Mouse (Mus musculus): ENCODE results near the gene Psma5.
"Not testable (repeated sequence)": the region's sequence is repeated elsewhere in the genome, so short reads cannot be mapped to it uniquely, and the experiment has no call there.

Psma5 gene

DNA sequence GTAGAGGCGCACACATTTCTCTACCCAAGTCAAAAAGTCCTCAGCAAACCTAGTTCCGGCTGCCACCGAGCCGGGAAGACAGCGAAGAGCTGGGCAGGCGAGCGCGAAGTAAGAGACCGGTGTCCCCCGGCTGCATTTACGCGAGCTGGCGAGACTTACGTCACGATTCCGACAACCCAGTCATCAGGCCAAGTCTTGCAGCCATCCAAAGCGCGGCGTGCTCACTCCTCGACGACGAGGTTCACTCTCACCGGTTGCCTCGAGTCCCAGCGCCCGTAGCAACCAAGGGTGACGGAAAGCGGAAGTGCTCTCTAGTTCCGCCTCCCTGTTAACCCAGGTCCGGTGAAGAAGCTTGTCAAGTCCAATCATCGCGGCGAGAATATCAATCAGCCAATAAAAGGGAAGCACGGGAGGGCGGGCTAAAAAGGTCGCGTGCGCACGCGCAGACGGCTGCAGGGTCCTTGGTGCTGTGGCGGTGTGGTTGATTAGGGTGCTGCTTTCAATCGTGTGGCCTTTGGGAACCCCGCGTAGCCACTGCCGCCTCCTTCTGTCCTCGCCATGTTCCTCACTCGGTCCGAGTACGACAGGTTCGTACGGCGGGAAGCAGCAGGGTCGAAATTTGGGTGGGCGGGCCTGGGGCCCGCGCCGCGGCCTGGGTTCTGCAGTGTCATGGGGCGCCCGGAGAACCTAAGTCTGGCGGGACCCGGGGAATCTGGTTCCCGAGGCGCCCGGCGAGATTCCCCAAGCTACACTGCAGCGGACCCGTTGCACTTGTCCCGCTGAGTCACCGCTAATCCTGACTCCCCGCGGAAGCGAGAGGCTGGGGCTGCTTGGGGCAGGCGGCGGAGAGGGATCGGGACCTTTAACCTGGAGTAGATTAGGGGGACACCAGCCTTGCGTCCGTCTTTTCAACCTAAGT is at the start of gene Psma5:
TSS of gene Psma5 (plus strand) at position 208 of the 919 bp plus-strand sequence.
- in situ Hi-C loops (cut with MboI; ENCODE audit: low sequenced_read_pairs): no loop called here

DNA sequence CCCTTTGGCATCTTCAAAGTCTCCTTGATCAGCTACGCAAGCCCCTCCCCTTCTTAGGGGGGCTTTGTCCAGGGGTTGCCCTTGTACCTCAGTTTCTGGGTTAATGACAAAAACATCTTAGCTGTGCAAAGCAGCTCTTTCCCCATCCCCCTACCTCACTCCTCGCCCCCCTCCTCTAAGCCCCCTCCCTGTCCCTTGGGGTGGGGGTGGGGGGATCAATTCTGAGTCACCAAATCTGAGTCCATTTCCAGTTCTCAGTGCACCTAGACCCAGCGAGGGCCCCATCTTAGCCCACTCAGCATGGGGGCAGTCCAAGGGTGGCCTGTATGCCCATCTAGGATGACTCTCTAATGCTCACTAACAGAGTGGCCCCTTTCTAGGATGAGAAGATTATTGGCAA is 47.7 kb upstream of the Psma5 start:
- in situ Hi-C loops (cut with MboI; ENCODE audit: low sequenced_read_pairs): no loop called here

DNA sequence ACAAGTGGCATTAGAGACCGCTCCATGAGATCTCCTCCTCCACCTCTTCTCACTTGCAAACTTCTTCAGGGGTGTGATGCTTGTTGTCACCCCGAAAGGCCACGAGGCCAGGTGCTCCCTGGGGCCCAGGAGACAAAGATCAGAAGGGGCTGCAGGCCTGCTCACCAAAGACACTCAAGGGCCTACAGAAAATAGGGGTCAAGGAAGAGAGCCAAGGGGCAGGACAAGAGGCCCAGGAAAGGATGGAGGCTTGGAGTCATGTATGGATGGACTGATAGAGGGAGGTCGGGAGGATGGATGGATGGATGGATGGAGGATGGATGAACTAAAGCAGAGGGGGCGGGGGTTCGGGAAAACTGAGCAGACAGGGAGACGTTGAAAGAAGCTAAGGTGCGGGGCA is 47.2 kb upstream of the Psma5 start:
- in situ Hi-C loops (cut with MboI; ENCODE audit: low sequenced_read_pairs): no loop called here

DNA sequence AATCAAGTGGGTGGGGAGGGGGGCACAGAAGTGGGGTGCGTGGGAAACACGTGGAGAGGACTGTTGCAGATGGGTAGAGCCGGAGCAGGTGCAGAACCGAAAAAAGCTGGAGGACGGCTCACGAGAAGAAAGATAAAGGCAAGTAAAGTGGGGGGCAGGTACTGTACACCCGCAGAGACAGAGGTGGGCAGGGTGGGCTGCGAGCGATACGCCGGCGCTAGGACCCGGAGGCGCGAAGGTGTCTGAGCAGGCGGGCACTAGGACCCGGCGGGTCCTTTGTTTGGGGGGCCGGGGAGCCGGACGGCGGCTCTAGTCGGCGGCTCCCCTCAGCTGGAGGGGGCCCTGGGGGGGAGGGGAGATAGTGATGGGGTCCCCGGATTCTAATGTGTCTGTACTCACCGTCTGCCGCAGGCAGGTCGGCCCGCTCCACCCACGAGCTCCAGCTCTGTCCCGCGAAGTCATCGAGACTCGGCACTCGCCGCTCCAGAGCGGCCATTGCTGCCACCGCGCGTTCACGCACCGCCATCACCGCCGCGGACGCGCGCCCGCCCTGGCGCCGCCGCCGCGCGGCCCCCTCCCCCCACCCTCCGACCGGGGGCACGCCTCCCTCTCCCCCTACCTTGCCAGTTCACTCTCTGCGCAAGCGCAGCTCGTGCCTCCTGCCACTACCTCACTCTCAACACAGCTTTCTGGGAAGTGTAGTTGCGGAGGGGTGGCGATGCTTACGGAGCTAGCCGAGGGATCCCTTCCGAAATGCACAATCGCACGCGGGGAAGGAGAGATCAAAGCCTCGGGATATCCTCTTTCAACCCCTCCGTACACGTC is 46.6 kb upstream of the Psma5 start:
- in situ Hi-C loops (cut with MboI; ENCODE audit: low sequenced_read_pairs): no loop called here

DNA sequence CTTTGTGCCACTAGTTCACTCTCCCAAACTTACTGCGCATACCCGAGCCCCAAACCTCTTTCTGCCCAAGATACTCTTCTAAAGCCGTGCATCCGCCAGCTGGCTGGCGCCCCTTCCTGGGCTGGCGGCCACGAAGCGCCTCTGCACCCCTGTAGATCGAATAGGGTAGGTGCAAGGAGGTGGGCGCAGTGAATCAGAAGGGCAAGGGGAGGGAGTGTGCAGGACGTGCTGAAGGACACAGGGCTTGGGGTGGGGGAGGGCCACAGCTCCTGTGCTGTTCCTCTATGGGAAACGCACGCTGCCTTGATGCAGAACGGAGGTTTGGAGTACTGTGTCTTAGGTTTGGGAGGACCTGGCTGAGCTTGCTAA is 46.0 kb upstream of the Psma5 start, which contains the start of gene Atxn7l2:
TSS of gene Atxn7l2 (minus strand) at position 164 of the 369 bp plus-strand sequence.
- in situ Hi-C loops (cut with MboI; ENCODE audit: low sequenced_read_pairs): no loop called here

DNA sequence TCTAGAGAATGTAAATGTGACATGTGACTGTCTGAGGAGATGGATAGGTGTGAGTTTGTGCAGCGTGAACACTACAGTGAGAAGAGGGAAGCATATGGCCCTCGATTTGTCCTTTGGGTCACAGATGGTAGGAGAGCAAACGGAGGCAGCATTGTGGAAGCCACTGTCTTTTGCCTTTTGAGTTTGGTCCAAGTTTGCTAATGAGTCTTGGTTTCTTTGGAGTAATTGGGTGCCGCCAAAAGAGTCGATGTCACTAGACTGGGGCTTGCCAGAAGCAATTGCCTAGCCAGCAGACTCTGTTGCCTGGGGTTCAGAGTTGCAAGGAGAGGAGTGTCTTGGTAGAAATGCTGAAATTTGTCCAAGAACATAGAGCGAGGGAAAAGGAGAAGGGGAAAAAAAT is 44.9 kb upstream of the Psma5 start:
- in situ Hi-C loops (cut with MboI; ENCODE audit: low sequenced_read_pairs): no loop called here

DNA sequence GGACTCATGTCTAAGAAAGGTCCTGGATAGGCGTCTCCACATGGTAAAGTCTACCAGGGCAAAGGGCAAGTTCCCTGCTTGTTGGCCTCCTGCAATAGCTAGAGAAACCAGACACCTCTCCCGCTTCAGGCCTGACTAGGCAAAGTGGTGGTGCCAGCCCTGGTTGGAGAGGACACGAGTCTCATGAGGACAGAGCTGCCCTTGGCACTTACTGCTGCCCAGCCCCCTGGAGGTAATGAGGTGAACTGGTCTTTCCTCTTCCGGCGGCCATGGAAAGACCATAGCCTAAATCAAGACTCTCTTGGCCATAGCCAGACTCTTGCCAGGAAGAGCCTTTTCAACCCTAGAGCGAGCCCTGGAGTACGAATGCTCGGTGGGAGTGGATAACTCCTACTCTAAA is 44.3 kb upstream of the Psma5 start:
- in situ Hi-C loops (cut with MboI; ENCODE audit: low sequenced_read_pairs): no loop called here

DNA sequence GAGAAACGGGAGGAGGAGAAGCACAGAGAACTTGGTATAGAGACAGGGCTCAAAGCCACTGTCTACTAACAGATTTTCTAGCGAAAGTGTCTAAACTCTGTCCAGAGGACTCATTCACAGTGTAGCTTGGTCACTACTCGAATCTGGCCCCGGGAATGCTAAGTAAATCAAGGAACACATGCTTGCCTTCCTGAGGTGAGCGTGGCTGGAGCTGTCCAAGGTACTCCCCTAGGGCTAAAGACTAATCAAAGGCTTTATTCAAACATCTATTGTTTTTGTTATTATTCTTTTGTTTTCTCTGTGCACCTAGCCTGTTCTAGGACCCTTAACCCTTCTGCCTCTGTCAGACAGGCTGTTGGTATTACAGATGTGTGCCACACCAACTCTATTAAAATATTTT is 42.0 kb upstream of the Psma5 start:
- in situ Hi-C loops (cut with MboI; ENCODE audit: low sequenced_read_pairs): no loop called here

DNA sequence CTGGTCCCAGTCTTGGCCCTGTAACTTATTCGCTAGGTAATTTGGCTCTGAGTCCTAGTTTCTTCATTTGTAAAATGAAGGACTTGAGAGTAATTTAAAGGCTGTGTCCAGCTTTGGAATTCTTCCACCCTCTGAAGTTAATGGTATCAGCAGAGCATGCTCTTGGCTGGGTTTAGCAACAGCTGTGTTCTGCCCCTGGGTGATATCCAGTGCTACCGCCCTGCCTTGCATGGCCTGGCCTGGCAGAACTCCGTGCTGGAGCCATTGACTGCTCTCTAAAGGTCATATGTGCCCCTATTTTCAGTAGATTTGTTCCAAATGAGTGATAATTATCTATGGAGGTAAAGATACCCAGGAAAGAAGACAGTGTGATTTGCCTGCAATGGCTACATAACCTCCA is 36.1 kb upstream of the Psma5 start:
- in situ Hi-C loops (cut with MboI; ENCODE audit: low sequenced_read_pairs): no loop called here

DNA sequence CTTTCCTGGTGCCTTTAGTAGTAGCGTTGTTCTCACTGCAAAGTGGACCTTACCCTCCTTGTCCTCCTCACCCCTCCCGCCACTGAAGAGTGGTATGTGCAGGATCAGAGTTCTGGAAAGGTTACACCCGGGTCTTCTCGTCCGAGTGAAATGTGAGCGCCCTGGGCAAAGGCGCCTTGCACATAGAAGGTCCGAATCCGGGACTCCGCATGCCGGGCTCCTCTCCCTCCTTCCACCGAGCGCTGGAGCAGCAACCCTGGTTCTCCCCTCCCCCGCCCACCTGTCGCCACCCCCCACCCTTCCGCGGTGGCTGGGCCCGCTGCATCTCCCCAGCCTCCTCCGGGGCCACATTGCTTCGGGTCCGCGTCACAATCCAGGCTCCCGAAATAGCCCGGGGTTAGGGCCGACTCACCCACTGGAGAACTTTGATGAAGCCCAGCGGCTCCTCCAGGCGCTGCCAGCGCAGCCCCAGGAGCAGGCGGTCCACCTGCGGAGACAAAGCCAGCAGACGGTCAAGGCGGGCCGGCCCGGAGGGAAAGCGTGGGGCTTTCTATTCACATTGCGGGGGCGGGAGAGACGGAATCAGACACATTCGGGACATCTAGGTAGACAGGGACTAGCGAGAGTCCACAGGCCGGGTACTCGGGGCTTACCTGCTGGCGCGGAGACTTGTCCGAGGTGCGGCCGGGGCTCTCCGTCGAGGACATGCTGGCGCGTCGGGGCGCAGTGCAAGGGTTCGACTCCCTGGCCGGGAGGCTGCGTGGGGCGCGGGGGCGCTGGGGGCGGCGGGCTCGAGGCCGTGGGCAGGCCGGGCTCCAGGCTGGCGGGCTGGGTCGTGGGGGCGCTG is 30.8 kb upstream of the Psma5 start:
- in situ Hi-C loops (cut with MboI; ENCODE audit: low sequenced_read_pairs): no loop called here

DNA sequence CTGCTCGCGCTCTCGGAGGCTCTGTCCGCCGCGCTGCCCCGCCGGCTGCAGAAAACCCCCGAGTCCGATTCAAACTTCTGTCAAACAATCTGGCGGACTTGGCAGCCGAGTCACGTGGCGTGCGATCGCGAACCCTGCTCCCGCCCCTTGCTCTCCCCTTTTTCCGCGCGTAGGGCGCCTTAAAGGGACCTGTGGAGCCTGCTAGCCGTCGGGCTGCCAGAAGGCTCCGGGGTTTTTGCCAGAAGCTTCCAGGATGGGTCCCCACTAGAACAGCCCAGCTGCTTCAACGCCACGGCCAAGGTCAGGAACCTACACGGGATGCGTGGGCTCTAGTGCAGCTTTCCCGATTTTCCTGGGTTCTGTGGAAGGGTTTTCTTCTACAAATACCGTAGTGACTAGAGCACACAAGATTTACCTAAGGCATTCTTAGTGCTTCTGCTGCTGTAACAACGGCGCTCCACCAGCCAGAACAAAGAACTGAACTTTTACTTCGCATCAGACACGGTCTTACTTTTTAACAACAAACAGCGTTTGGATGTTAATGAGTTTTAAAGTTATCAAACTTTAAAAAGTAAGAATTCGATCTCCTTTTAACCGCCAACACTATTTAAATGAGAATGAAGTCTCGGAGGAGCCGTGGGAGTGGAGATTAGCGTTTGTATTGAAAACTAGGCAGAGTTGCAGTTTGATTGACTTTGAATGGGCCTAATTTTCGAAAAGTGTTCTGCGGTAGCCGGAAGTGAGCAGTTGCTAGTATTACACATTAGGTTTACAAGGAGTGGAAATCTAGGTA is 30.0 kb upstream of the Psma5 start, which contains the start of gene Sypl2:
TSS of gene Sypl2 (minus strand) at position 91 of the 793 bp plus-strand sequence.
- in situ Hi-C loops (cut with MboI; ENCODE audit: low sequenced_read_pairs): no loop called here

DNA sequence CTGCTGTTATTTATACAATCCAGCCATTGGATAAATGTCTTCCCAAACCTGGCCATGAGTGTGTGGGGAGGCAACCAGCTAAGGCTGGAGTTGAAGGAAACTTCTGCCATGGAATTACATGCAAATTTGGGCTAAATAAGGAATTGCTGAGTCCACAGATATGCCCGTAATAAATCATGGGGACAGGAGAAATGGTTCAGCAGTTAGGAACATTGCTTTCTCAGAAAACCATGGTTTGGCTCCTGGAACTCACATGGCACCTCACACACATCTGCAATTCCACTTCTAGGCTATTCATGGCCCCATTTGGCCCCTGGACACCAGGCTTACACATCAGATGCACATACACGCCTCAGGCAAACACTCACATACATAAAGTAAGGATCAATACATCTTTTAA is 29.2 kb upstream of the Psma5 start:
- in situ Hi-C loops (cut with MboI; ENCODE audit: low sequenced_read_pairs): no loop called here

- in situ Hi-C loops (cut with MboI; ENCODE audit: low sequenced_read_pairs): no loop called here
Observed at GRCm38 (mm10) chr3:108231646-108232045, 25.1 kb upstream of the Psma5 start.

GRCm38 (mm10) chr3:108237474-108238102 is 19.1 kb upstream of the Psma5 start:
- in situ Hi-C loops (cut with MboI; ENCODE audit: low sequenced_read_pairs): not testable (repeated sequence)

DNA sequence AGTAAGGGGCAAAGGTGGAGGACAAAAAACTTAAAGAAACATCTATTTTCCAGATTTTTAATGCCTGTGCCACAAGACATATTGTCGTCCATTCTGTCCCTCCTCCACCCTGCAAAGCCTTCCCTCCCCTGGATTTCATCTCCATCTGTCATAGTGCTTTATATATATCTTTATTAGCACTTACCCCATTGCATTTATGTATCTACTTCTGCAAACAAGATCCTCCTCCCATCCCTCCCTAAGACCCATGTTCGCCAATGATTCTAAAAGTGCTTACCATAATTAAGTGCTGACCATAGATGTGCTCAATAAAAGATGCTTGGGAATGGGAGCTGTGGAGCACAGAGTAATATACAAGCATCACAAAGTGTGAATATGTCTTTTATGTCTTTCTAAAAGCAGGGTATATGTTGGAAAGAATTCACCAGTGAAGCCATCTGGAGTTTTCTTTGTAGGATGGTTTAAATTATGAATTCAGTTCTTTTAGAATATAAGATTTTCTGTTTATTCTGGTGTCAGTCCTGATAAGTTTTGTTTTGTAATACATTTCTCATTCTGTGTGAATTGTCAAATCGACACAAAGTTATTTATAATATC is 15.4 kb upstream of the Psma5 start:
- in situ Hi-C loops (cut with MboI; ENCODE audit: low sequenced_read_pairs): no loop called here

DNA sequence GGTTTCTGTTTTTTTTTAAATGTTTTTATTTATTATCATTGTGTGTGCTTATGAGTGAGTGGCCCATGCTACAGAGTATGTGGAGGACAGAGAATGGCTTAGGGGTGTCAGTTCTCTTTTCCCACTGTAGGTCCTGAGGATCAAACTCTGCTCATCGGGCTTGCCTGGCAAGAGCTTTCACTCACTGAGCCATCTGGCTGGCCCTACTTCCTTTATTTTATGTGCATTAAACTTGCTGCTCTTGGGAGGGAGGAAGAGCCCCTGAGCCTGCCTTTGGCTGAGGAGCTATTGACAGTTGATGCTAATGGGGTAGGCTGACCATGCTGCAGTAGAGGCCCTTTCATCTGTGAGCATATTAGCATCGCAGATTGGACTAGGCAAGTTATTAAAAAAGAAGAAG is 9.9 kb upstream of the Psma5 start:
- in situ Hi-C loops (cut with MboI; ENCODE audit: low sequenced_read_pairs): no loop called here

DNA sequence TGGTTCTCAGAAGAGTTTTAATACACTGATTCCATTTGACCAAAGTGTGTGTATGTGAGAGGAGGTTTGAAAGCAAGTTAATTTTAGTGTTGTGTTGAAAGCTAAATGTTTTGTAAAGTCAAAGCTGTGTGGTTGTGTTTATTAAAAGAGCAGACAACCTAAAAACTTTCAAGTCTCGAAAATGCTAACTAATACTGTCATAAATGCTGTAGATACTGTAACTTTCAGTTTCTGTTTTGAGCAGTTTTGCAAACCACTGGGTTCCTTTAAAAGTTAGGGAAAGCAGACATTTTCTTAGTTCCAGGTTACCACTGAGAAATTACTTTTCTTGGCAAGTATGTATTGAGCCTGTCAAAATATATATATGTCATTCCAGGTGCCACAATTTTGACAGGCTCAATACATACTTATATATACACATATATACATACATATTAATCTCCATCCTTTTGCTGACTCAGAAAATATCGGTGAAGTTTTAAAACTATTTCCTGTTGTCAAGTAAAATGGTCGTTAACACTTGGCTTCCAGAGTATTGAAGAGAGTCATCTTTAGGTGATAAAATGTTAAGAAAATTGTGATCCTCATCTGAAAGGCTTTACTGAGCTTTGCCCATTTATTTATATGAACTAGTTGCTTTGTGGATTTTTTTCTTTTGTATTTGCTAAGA is 1.2 kb downstream of the Psma5 start:
- in situ Hi-C loops (cut with MboI; ENCODE audit: low sequenced_read_pairs): no loop called here

GRCm38 (mm10) chr3:108259319-108259718 is 2.6 kb downstream of the Psma5 start:
- in situ Hi-C loops (cut with MboI; ENCODE audit: low sequenced_read_pairs): no loop called here

DNA sequence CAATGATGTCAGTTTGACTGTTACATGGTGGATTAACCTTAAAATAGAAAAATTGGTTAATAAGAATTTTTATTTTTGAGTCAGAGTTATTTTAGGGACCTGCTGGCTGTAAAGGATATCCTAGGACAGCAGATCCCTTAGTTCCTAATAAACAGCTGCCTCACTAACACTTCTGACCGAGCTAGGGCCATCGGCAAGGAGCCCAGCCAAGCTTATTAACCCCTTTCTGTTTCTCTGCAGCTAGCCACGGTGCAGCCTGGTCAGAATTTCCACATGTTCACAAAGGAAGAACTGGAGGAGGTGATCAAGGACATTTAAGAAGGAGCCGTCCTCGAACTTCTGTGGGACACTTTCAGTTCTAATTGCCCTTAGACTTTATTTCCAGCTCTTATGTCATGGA is 22.8 kb downstream of the Psma5 start:
- in situ Hi-C loops (cut with MboI; ENCODE audit: low sequenced_read_pairs): loop anchor here (5.0 kb wide), 1 partner anchor 108 kb away; no protein-coding TSS in a partner anchor

Measured in CH12F3 (cell line).